Mouse (Mus musculus): ENCODE measurements around the gene Surf1.

- TF ChIP-seq GATA1 (IDR thresholded peaks at IDR 0.05; ENCODE audit: low read depth, low read length) (no peak), POLR2A (IDR thresholded peaks at IDR 0.05; ENCODE audit: control insufficient read depth in 1 of 2, insufficient read depth in 1 of 2, low read depth in 1 of 2, low read length in 2 of 2, poor library complexity in 1 of 2) (no peak), CTCF (IDR thresholded peaks at IDR 0.05 in 2 of 3, conservative IDR thresholded peaks at IDR 0.05 in 1 of 3; ENCODE audit: control insufficient read depth in 1 of 3, insufficient read depth in 1 of 3, low read depth in 2 of 3, low read length in 3 of 3, poor library complexity in 1 of 3, severe bottlenecking in 1 of 3) (no peak), MAX (IDR thresholded peaks at IDR 0.05; ENCODE audit: low read length) (no peak), EP300 (IDR thresholded peaks at IDR 0.05; ENCODE audit: low read depth in 1 of 2, low read length in 2 of 2) (no peak), SMC3 (IDR thresholded peaks at IDR 0.05; ENCODE audit: low read depth, low read length) (no peak), ETS1 (IDR thresholded peaks at IDR 0.05; ENCODE audit: low read depth, low read length) (no peak), JUND (IDR thresholded peaks at IDR 0.05; ENCODE audit: low read depth, low read length) (no peak), E2F4 (IDR thresholded peaks at IDR 0.05; ENCODE audit: borderline replicate concordance, low read depth, low read length) (no peak), MAFK (IDR thresholded peaks at IDR 0.05; ENCODE audit: borderline replicate concordance, low read depth, low read length) (no peak)
Measured at GRCm38 (mm10) chr2:26905936-26906335, 10.4 kb downstream of the Surf1 start.

All from MEL (cell line).